Mouse (Mus musculus): ENCODE measurements around the gene Gfm1. TPM values are rescaled to one million over a fixed set of nuclear protein-coding genes. Genes with fewer than 3 reads are reported as not detected.

Gene Gfm1
- total RNA-seq, 2 experiments from 2014 or later: 52.8 to 55.3 TPM

DNA sequence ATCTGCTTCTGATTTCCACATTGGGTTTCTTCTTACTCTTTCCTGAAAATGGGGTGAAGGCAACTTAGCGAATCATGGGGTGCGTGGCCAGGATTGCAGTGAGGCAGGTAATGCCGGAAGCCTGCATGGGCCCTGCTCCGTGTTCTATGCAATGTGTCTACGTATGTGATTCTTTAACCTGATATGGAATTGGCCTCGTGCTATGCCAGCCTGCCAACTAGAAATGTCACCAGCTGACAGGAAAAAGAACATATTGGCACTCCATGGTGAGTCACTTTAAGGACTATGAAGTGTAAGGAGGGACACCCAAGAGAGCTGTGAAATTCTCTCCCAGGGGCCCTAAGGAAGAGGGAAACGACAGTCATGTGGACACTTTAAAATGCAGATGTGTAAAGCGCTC lies 63.2 kb downstream of the Gfm1 start:
- DNase-seq (ENCODE audit: low spot score in 2 of 2): peak; percentile 34 to 48

GRCm38 (mm10) chr3:67496310-67496709 lies 66.4 kb downstream of the Gfm1 start:
- no peak for DNase-seq (ENCODE audit: low spot score in 2 of 2)

- no peak for DNase-seq (ENCODE audit: low spot score in 2 of 2)
These were observed 68.1 kb downstream of the Gfm1 start for GRCm38 (mm10) chr3:67497998-67498397.

GRCm38 (mm10) chr3:67498773-67499405 lies 69.0 kb downstream of the Gfm1 start:
- DNase-seq (ENCODE audit: low spot score in 2 of 2): no peak

DNA sequence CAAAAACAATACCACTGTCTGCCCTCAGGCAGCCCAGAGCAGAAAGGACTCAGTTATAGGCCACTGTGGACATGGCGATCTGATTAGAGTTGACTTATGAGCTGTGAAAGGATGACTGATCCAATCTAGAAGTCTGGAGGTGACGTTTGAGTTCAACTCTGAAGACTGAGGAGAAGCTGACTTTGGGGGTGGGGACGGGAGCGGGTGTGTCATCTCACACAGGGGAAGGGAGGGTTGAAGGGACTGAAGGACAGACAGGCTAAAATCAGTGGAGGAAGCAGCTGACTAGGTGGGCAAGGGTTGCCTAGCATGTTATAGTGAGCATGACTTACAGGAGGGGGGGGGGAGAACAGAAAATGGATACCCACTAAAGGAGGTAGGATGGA lies 69.5 kb downstream of the Gfm1 start:
- no peak for DNase-seq (ENCODE audit: low spot score in 2 of 2)

DNA sequence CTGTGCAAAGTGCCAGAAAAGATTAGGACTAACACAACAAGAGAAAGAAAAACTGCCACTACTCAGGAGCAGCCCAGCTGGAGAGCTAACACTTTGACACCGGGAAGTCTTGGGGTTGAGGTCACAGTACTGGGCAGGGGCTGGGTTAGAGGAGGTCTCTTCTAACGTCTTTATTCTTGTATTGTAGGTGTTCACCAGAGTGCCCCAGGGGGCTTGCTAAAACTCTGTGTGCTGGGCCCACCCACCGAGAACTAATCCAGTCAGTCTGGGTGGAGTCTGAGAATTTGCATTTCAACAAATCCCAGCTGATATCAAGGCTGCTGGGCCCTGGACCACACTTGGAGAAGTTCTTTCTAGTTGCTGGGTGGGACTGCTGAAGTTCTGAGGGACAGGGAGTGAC lies 74.0 kb downstream of the Gfm1 start:
- DNase-seq (ENCODE audit: low spot score in 2 of 2): no peak

DNA sequence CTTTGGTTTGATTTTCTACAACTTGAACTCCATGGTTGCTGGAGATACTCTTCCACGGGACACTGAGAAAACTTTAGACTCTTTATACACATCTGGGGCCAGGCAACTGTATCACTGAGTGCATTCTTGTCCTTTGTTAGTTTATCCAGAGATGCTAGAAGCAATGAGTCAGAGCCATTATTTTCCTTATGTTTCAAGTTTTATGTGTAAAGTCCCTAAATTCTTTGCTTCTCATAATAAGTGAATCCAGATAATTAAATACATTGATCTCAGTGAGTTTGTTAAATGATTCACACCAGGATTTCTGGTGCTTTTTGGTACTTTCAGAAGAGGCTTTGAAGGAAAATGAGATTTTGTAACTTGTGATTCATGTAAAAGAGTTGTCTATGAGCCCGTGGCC lies 75.4 kb downstream of the Gfm1 start:
- no peak for DNase-seq (ENCODE audit: low spot score in 2 of 2)

- no peak for DNase-seq (ENCODE audit: low spot score in 2 of 2)
These were observed 78.5 kb downstream of the Gfm1 start for GRCm38 (mm10) chr3:67508216-67508892.

DNA sequence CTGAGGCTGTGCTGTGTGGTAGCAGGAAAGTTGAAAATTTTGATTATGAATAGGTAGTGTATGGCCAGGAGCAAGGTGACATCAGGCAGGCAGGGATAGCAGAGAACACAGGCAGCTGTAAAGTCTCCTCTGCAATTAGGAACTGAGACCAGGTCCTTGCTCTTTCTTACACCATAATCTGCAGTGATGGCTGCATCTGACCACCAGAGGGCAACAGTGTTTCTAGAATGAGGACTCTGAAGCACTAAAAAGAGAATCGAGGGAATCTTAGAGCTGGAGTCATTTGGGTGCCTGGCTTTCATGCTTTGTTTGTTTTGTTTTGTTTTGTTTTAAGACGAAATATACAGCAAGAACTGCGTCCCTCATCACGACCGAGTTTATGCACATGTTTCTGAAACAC lies 82.9 kb downstream of the Gfm1 start:
- DNase-seq (ENCODE audit: low spot score in 2 of 2): peak; percentile 75 to 90

GRCm38 (mm10) chr3:67514801-67515273 lies 84.9 kb downstream of the Gfm1 start:
- DNase-seq (ENCODE audit: low spot score in 2 of 2): no peak

- no peak for DNase-seq (ENCODE audit: low spot score in 2 of 2)
These were observed 85.4 kb downstream of the Gfm1 start, which contains the start of gene Rarres1 for GRCm38 (mm10) chr3:67515274-67515801. TSS of gene Rarres1 (minus strand) at chr3:67515523.

DNA sequence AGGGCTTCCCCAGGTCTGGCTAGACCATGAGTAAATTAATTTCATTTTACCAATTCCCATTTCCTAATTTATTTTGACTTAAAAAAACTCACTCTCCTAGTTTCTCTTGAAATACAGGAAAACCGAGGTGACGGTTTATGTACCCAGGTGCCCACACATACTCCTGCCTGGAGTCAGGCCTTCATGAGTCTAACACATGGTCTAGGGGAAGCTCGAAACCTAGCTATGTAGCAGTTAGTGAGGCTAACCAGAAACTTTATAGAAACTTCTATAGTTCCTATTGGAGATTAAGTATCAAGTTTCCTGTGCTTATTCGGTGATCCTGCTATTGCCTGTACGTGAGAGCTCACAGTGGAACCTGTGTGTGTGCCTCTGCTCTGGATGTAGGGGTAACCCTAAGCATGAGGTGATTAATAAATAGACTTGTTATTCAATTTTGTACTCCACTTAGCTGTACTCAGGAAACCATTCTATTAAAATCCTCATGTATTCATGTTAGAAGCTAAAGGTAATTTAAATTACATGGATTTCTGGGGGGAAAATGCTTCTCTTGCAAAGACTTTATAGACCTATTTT lies 90.8 kb downstream of the Gfm1 start:
- no peak for DNase-seq (ENCODE audit: low spot score in 2 of 2)

GRCm38 (mm10) chr3:67522709-67523108 lies 92.8 kb downstream of the Gfm1 start:
- DNase-seq (ENCODE audit: low spot score in 2 of 2): no peak

- DNase-seq (ENCODE audit: low spot score in 2 of 2): no peak
These were observed 94.9 kb downstream of the Gfm1 start for GRCm38 (mm10) chr3:67524768-67525167.

Other genes starting within 250 kb of the Gfm1 start
- 1 to 10 TPM; 1.0 to 3.8 TPM for gene Mlf1, start 56.0 kb upstream of the Gfm1 start, total RNA-seq (2021)
- not detected for gene Gm17402, start 54.9 kb upstream of the Gfm1 start, total RNA-seq (2021)
- gene Lxn, start 33.8 kb downstream of the Gfm1 start, total RNA-seq (2021): 10 to 100 TPM; 45.2 to 51.7 TPM
- gene Rarres1, start 85.4 kb downstream of the Gfm1 start, total RNA-seq (2021): 1 to 10 TPM; 2.0 to 2.1 TPM
- 10 to 100 TPM; 45.7 to 50.1 TPM for gene Mfsd1, start 152.6 kb downstream of the Gfm1 start, total RNA-seq (2021)